Mouse (Mus musculus) gastrocnemius, adult 2 months (tissue): ENCODE results near the gene Maats1. TPM values are rescaled to one million over a fixed set of nuclear protein-coding genes. Genes with fewer than 3 reads are reported as not detected.

Experiments used
- DNase-seq: peaks from one replicate; pipeline ENCODE4 v3.0.0; 2022
- H3K27ac ChIP-seq: fragments of 200-600 bp; 2 replicates; pipeline ENCODE4 v1.8.1; 2022; ENCODE audit warnings: mild to moderate bottlenecking
- H3K4me3 ChIP-seq: fragments of 200-600 bp; 2 replicates; pipeline ENCODE4 v1.8.1; 2022; ENCODE audit warnings: mild to moderate bottlenecking, moderate library complexity
- CTCF ChIP-seq: fragments of 200-600 bp; IDR thresholded peaks from 2 replicates; pipeline ENCODE4 v1.8.1; 2022; ENCODE audit warnings: antibody characterized with exemption, mild to moderate bottlenecking, moderate library complexity
- intact Hi-C: fragments of 180-260 bp; cut with DNase I; formaldehyde crosslinking; loops from one replicate; pipeline ENCODE4 v1.15.1; 2025
- long read RNA-seq, 2 experiments: library from polyadenylated mRNA; stranded (forward); transcript quantifications; one replicate each; pipeline ENCODE4 v2.0.0; 2021
- total RNA-seq, 2 experiments: library from RNA; stranded (reverse); gene quantifications; 2 replicates each; pipeline ENCODE4 v1.2.3; 2021

The Maats1 gene
- not detected for total RNA-seq
- long read RNA-seq, experiment 1: 0 reads
- long read RNA-seq, experiment 2: 0 reads

GRCm38 (mm10) chr16:38341396-38342324 is at the start of gene Maats1:
Gene Maats1 (minus strand): TSS chr16:38342143.
- TF ChIP-seq CTCF: no peak
- DNase-seq: peak; percentile 85
- Histone ChIP-seq H3K27ac (peak within 1 kb of the TSS; percentile 51), H3K4me3 (peak within 1 kb of the TSS; percentile 66)
- intact Hi-C loops: no loop called here

GRCm38 (mm10) chr16:38390322-38390721 is 48.4 kb upstream of the Maats1 start:
- no peak for TF ChIP-seq CTCF
- H3K4me3 ChIP-seq: no peak overlapping the region
- peak overlapping the region; percentile 94; the same call in 1 of the 2 replicates for H3K27ac ChIP-seq
- DNase-seq: no peak
- intact Hi-C loops: loop anchor here (2.0 kb wide), 1 partner anchor 44 kb away; the partner anchor contains the start of genes Cox17 and Gm21987

- H3K27ac ChIP-seq: peak overlapping the region; percentile 29; the same call in 1 of the 2 replicates
- intact Hi-C loops: no loop called here
- DNase-seq: no peak
- no peak for TF ChIP-seq CTCF
- H3K4me3 ChIP-seq: no peak overlapping the region
Observed at GRCm38 (mm10) chr16:38389284-38389893, 47.4 kb upstream of the Maats1 start.

- DNase-seq: no peak
- intact Hi-C loops: no loop called here
- Histone ChIP-seq H3K4me3 (no peak overlapping the region), H3K27ac (no peak overlapping the region; the same call in 1 of the 2 replicates)
- no peak for TF ChIP-seq CTCF
Observed at GRCm38 (mm10) chr16:38388757-38389156, 46.8 kb upstream of the Maats1 start.

- DNase-seq: no peak
- H3K27ac ChIP-seq: peak overlapping the region; percentile 73
- intact Hi-C loops: no loop called here
- no peak for TF ChIP-seq CTCF
- no peak overlapping the region for H3K4me3 ChIP-seq
Observed at GRCm38 (mm10) chr16:38387389-38387788, 45.4 kb upstream of the Maats1 start.

GRCm38 (mm10) chr16:38385700-38386099 is 43.8 kb upstream of the Maats1 start:
- no peak for DNase-seq
- intact Hi-C loops: no loop called here
- no peak overlapping the region for H3K27ac ChIP-seq

GRCm38 (mm10) chr16:38385184-38385634 is 43.3 kb upstream of the Maats1 start:
- Histone ChIP-seq H3K27ac (no peak overlapping the region), H3K4me3 (no peak overlapping the region)
- intact Hi-C loops: no loop called here
- DNase-seq: no peak
- no peak for TF ChIP-seq CTCF

More at GRCm38 (mm10) chr16:38385700-38386099, 43.8 kb upstream of the Maats1 start:
- H3K4me3 ChIP-seq: no peak overlapping the region
- no peak for TF ChIP-seq CTCF

- intact Hi-C loops: no loop called here
- Histone ChIP-seq H3K4me3 (no peak overlapping the region), H3K27ac (no peak overlapping the region)
- DNase-seq: no peak
- TF ChIP-seq CTCF: no peak
Observed at GRCm38 (mm10) chr16:38383683-38384082, 41.7 kb upstream of the Maats1 start.

GRCm38 (mm10) chr16:38379926-38380325 is 38.0 kb upstream of the Maats1 start:
- intact Hi-C loops: loop anchor here (10.0 kb wide), 1 partner anchor 105 kb away; no protein-coding TSS in a partner anchor
- Histone ChIP-seq H3K4me3 (no peak overlapping the region), H3K27ac (no peak overlapping the region)
- DNase-seq: no peak
- TF ChIP-seq CTCF: no peak

- no peak for TF ChIP-seq CTCF
- DNase-seq: no peak
- intact Hi-C loops: loop anchor here (10.0 kb wide), 1 partner anchor 105 kb away; no protein-coding TSS in a partner anchor
- Histone ChIP-seq H3K27ac (no peak overlapping the region), H3K4me3 (no peak overlapping the region)
Observed at GRCm38 (mm10) chr16:38379493-38379892, 37.5 kb upstream of the Maats1 start.

GRCm38 (mm10) chr16:38379088-38379487 is 37.1 kb upstream of the Maats1 start:
- Histone ChIP-seq H3K27ac (peak overlapping the region; percentile 24; the same call in 1 of the 2 replicates), H3K4me3 (no peak overlapping the region)
- no peak for DNase-seq
- intact Hi-C loops: loop anchor here (10.0 kb wide), 1 partner anchor 106 kb away; no protein-coding TSS in a partner anchor
- TF ChIP-seq CTCF: no peak

GRCm38 (mm10) chr16:38378591-38378990 is 36.6 kb upstream of the Maats1 start:
- Histone ChIP-seq H3K27ac (0 out of 2 replicates have a peak overlapping the region, but pooled peaks have one; percentile 24), H3K4me3 (no peak overlapping the region)
- intact Hi-C loops: loop anchor here (10.0 kb wide), 1 partner anchor 106 kb away; no protein-coding TSS in a partner anchor
- no peak for TF ChIP-seq CTCF
- DNase-seq: no peak
